11 mouse cellular contexts compared by ENCODE assay signal in the genomic region with DNA sequence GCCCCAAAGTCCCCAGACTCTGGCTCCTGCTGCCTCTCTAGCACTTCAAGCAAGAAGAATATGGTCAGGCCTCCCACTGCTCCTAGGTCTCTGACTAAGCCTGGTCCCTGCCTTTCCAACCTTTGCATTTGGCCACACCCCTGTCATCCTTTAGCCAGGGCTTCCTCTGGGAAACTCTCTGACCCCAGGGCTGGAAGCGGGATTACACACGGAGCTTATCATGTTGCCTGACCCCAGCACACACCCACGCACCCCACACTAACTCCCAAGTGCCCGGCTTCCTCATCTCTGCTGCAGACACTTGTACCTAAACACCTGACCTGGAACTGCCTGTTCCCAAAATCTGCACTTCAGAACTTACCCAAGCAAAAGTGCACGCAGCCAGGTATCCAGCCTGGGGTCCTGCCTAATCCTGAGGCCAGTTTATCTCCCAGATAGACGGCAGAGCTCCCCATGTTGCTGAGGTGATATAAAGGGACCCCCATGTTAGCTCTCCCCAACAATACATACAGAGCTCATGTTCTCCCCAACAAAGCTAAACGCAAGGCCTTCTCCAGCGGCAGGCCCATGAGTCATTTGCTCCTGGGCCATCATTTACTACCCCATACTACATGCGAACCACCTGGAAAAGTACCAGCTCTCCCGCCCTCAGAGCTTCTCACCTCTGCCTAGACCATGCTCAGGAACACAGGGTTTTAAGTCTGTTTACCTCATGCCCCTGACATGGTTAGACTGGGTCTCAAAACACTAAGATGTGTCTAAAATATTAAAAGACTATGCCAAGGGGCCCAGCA. TPM values are rescaled to one million over a fixed set of nuclear protein-coding genes. Genes with fewer than 3 reads are reported as not detected.
DNase-seq lines count a peak whose midpoint lies in the region; ATAC-seq and TF ChIP-seq lines count a peak whose summit lies in the region.
"Had no signal": no experiment of that assay in that cellular context is flagged by ENCODE, and none has a peak within 500 bp of the region (broad histone marks: within the 10 kb centered on the region; RNA-seq: fewer than 3 reads in every experiment).

No protein-coding gene starts in this region.

- peak; percentile 26 for DNase-seq in cerebellum, adult 9-11 months
- no peak for DNase-seq in cerebellum, postnatal 25 days
- no peak for DNase-seq in kidney, adult 11 months
- no peak for DNase-seq in urinary bladder, postnatal 14 days (ENCODE audit: low spot score)
- DNase-seq: embryo, embryonic 11 days had no signal

- H3K4me1 ChIP-seq in kidney, embryonic 16.5 days (ENCODE audit: insufficient read depth, low read length): peaks cover 80% of the 10 kb centered on the region
- peaks cover 31% of the 10 kb centered on the region for H3K4me1 ChIP-seq in bone marrow, adult 2 months (ENCODE audit: control insufficient read depth, insufficient read depth, low read length)
- peaks cover 87% of the 10 kb centered on the region for H3K4me1 ChIP-seq in liver, embryonic 16.5 days (ENCODE audit: control insufficient read depth, low read depth, low read length)
- peaks cover 64% of the 10 kb centered on the region for H3K4me1 ChIP-seq in midbrain, embryonic 13.5 days (replicated peaks)

- no peaks in the 10 kb centered on the region for H3K27me3 ChIP-seq in kidney, embryonic 16.5 days (ENCODE audit: insufficient read depth, low read length)
- no peaks in the 10 kb centered on the region for H3K27me3 ChIP-seq in liver, embryonic 16.5 days (ENCODE audit: control insufficient read depth, insufficient read depth, low read depth, low read length)
- H3K27me3 ChIP-seq in midbrain, embryonic 13.5 days: no peaks in the 10 kb centered on the region

- no peak for ATAC-seq in kidney, embryonic 16.5 days (ENCODE audit: low FRiP score, low TSS enrichment)
- ATAC-seq in liver, embryonic 16.5 days (ENCODE audit: low read depth): no peak
- no peak for ATAC-seq in midbrain, embryonic 13.5 days
- ATAC-seq: forebrain, embryonic 14.5 days; hindbrain, postnatal 0 days had no signal

- no peak for TF ChIP-seq POLR2A in bone marrow, adult 2 months (IDR thresholded peaks at IDR 0.05; ENCODE audit: borderline replicate concordance, control insufficient read depth, low read depth, low read length)

- WGBS in kidney, embryonic 16.5 days: 53% methylated on average over 10 of the region's 10 CpGs
- 58% methylated on average over 10 of the region's 10 CpGs for WGBS in bone marrow, adult 2 months
- WGBS in liver, embryonic 16.5 days (ENCODE audit: insufficient replicate concordance): 51% methylated on average over 10 of the region's 10 CpGs
- whole genome bisulfite sequencing in midbrain, embryonic 13.5 days: 67% methylated on average over 10 of the region's 10 CpGs

- H3K9ac ChIP-seq in kidney, embryonic 16.5 days (replicated peaks; ENCODE audit: low read length): no peak overlapping the region
- H3K9ac ChIP-seq in liver, embryonic 16.5 days (ENCODE audit: low read depth, low read length): peak overlapping the region; percentile 11; the same call in 1 of the 2 replicates
- H3K9ac ChIP-seq in midbrain, embryonic 13.5 days (replicated peaks): no peak overlapping the region; the same call in 1 of the 2 replicates

- TF ChIP-seq CTCF in bone marrow, adult 2 months (IDR thresholded peaks at IDR 0.05; ENCODE audit: control insufficient read depth, insufficient read depth, low read length): no peak

- no peaks in the 10 kb centered on the region for H3K9me3 ChIP-seq in kidney, embryonic 16.5 days (ENCODE audit: low read length)
- no peaks in the 10 kb centered on the region for H3K9me3 ChIP-seq in liver, embryonic 16.5 days (replicated peaks; ENCODE audit: control insufficient read depth, low read length)
- no peaks in the 10 kb centered on the region for H3K9me3 ChIP-seq in midbrain, embryonic 13.5 days

- peaks cover under 1% of the 10 kb centered on the region for H3K36me3 ChIP-seq in kidney, embryonic 16.5 days (ENCODE audit: insufficient read depth, low read length)
- peaks cover 3% of the 10 kb centered on the region for H3K36me3 ChIP-seq in liver, embryonic 16.5 days (ENCODE audit: control insufficient read depth, insufficient read depth)
- peaks cover 2% of the 10 kb centered on the region for H3K36me3 ChIP-seq in midbrain, embryonic 13.5 days

- H3K4me3 ChIP-seq in kidney, embryonic 16.5 days (ENCODE audit: low read length): no peak overlapping the region
- no peak overlapping the region for H3K4me3 ChIP-seq in bone marrow, adult 2 months (replicated peaks; ENCODE audit: control insufficient read depth, low read depth, low read length)
- no peak overlapping the region for H3K4me3 ChIP-seq in liver, embryonic 16.5 days (ENCODE audit: low read depth, low read length)
- no peak overlapping the region for H3K4me3 ChIP-seq in midbrain, embryonic 13.5 days (replicated peaks)

- H3K4me2 ChIP-seq in kidney, embryonic 16.5 days (replicated peaks; ENCODE audit: low read depth, low read length): no peak overlapping the region
- peak overlapping the region; percentile 11; the same call in 1 of the 2 replicates for H3K4me2 ChIP-seq in liver, embryonic 16.5 days (ENCODE audit: low read depth, low read length)
- no peak overlapping the region for H3K4me2 ChIP-seq in midbrain, embryonic 13.5 days (replicated peaks)

- 0 out of 2 replicates have a peak overlapping the region, but pooled peaks have one; percentile 13 for H3K27ac ChIP-seq in kidney, embryonic 16.5 days (ENCODE audit: low read length)
- H3K27ac ChIP-seq in bone marrow, adult 2 months (ENCODE audit: control insufficient read depth, insufficient read depth, low read depth, low read length, poor library complexity): peak overlapping the region; percentile 21; the same call in 1 of the 2 replicates
- H3K27ac ChIP-seq in liver, embryonic 16.5 days (ENCODE audit: low read length): peak overlapping the region; percentile 97
- H3K27ac ChIP-seq in midbrain, embryonic 13.5 days: no peak overlapping the region

RNA-seq across cellular contexts. Expression of a gene that starts 30.6 kb away (rescaled TPM):
- 1.1 and 1.2 TPM in 2 replicates for polyA plus RNA-seq in kidney, embryonic 16.5 days (2015; fragmentation: Nextera tagmentation; extraction: Ambion mirVana)
- 1.8 and 2.8 TPM in 2 replicates for polyA plus RNA-seq in bone marrow, adult 2 months (2011; ENCODE audit: insufficient read depth, insufficient read length, low replicate concordance, missing spikeins)
- 0.12 and 0.14 TPM in 2 replicates for polyA plus RNA-seq in liver, embryonic 16.5 days (2015; fragmentation: Nextera tagmentation; extraction: Ambion mirVana)
- 5.5 and 6.5 TPM in 2 replicates for polyA plus RNA-seq in midbrain, embryonic 13.5 days (2015; fragmentation: Nextera tagmentation; extraction: Ambion mirVana)

RNA-seq across cellular contexts. Expression of a gene that starts 39.8 kb away (rescaled TPM):
- 8.6 and 9.3 TPM in 2 replicates for polyA plus RNA-seq in kidney, embryonic 16.5 days (2015; fragmentation: Nextera tagmentation; extraction: Ambion mirVana)
- 12.5 and 20.0 TPM in 2 replicates for polyA plus RNA-seq in bone marrow, adult 2 months (2011; ENCODE audit: insufficient read depth, insufficient read length, low replicate concordance, missing spikeins)
- 6.9 and 7.8 TPM in 2 replicates for polyA plus RNA-seq in liver, embryonic 16.5 days (2015; fragmentation: Nextera tagmentation; extraction: Ambion mirVana)
- 3.6 and 5.2 TPM in 2 replicates for polyA plus RNA-seq in midbrain, embryonic 13.5 days (2015; fragmentation: Nextera tagmentation; extraction: Ambion mirVana)
